Mouse (Mus musculus): ENCODE measurements around the gene Tfpt. TPM values are rescaled to one million over a fixed set of nuclear protein-coding genes. Genes with fewer than 3 reads are reported as not detected.
"Not testable (repeated sequence)": the region's sequence is repeated elsewhere in the genome, so short reads cannot be mapped to it uniquely, and the experiment has no call there.

The Tfpt gene
- total and polyA plus RNA-seq, 3 experiments = 38.2 to 44.0 (median 40.2) TPM

DNA sequence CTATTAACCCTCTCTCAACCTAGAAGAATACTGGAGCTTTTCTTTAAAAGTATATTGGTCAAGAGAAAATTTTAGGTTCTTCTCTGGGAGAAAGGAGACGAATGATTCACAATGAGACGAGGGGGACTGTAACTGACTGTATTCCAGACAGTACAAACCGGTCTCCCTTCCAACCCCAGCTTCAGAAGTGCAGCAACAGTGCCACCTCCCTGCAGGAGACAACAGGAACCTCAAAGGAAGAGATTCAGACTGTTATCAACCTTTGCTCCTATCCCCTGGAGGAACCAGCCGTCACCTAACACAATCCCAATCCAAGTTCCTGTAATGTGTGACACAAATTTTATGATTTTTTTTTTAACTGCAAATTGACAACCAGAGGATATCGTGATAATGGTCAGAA lies 55.5 kb downstream of the Tfpt start:
- ATAC-seq (ENCODE audit: extremely low read depth, insufficient number of reproducible peaks, low FRiP score, poor library complexity, severe bottlenecking) (no peak), DNase-seq (ENCODE audit: low spot score) (no peak)
- Histone ChIP-seq H3K27me3 (ENCODE audit: insufficient read depth, low read length) (no peaks in the 10 kb centered on the region), H3K4me1 (ENCODE audit: insufficient read depth, low read depth, low read length) (no peaks in the 10 kb centered on the region), H3K36me3 (replicated peaks) (no peaks in the 10 kb centered on the region), H3K4me3 (ENCODE audit: low read depth, low read length) (no peak overlapping the region), H3K9me3 (replicated peaks) (no peaks in the 10 kb centered on the region)
- TF ChIP-seq GATA2 (IDR thresholded peaks at IDR 0.05; ENCODE audit: borderline replicate concordance, low read depth, low read length) = no peak
- no peak for TF ChIP-seq POLR2AphosphoS5 (IDR thresholded peaks at IDR 0.05; ENCODE audit: insufficient replicate concordance, low read depth, low read length)
- no peak for TF ChIP-seq CTCF (IDR thresholded peaks at IDR 0.05; ENCODE audit: low read depth, low read length)
- no peak for TF ChIP-seq GATA1 (IDR thresholded peaks at IDR 0.05; ENCODE audit: borderline replicate concordance, low read length)
- TF ChIP-seq TAL1 (conservative IDR thresholded peaks at IDR 0.05; ENCODE audit: low read depth, low read length) = no peak

GRCm38 (mm10) chr7:3571847-3572246 lies 57.9 kb downstream of the Tfpt start:
- ATAC-seq (ENCODE audit: extremely low read depth, insufficient number of reproducible peaks, low FRiP score, poor library complexity, severe bottlenecking) = peak; percentile 22; the same call in 1 of the 2 replicates
- DNase-seq (ENCODE audit: low spot score) = no peak
- TF ChIP-seq GATA1 (IDR thresholded peaks at IDR 0.05; ENCODE audit: borderline replicate concordance, low read length) (no peak), POLR2AphosphoS5 (IDR thresholded peaks at IDR 0.05; ENCODE audit: insufficient replicate concordance, low read depth, low read length) (no peak), CTCF (IDR thresholded peaks at IDR 0.05; ENCODE audit: low read depth, low read length) (no peak), GATA2 (IDR thresholded peaks at IDR 0.05; ENCODE audit: borderline replicate concordance, low read depth, low read length) (no peak), TAL1 (conservative IDR thresholded peaks at IDR 0.05; ENCODE audit: low read depth, low read length) (no peak)

GRCm38 (mm10) chr7:3570580-3570979 lies 59.1 kb downstream of the Tfpt start:
- not testable (repeated sequence) for H3K27me3 ChIP-seq (ENCODE audit: insufficient read depth, low read length); H3K9me3 ChIP-seq (replicated peaks); H3K36me3 ChIP-seq (replicated peaks); DNase-seq (ENCODE audit: low spot score); H3K4me1 ChIP-seq (ENCODE audit: insufficient read depth, low read depth, low read length); H3K4me3 ChIP-seq (ENCODE audit: low read depth, low read length); ATAC-seq (ENCODE audit: extremely low read depth, insufficient number of reproducible peaks, low FRiP score, poor library complexity, severe bottlenecking)

More at GRCm38 (mm10) chr7:3571847-3572246, 57.9 kb downstream of the Tfpt start:
- Histone ChIP-seq H3K36me3 (replicated peaks) (no peaks in the 10 kb centered on the region), H3K4me3 (ENCODE audit: low read depth, low read length) (no peak overlapping the region), H3K9me3 (replicated peaks) (no peaks in the 10 kb centered on the region), H3K4me1 (ENCODE audit: insufficient read depth, low read depth, low read length) (no peaks in the 10 kb centered on the region), H3K27me3 (ENCODE audit: insufficient read depth, low read length) (no peaks in the 10 kb centered on the region)

Other genes starting within 250 kb of the Tfpt start
- not detected in 2 replicates for gene Cacng8, start 239.2 kb downstream of the Tfpt start, total RNA-seq (2014; fragmentation: Nextera tagmentation)
- gene Cacng8, start 239.2 kb downstream of the Tfpt start, total RNA-seq (2017) = not detected in 2 replicates
- not detected in 2 replicates for gene Cacng8, start 239.2 kb downstream of the Tfpt start, polyA plus RNA-seq (2012)
- gene Cacng6, start 205.7 kb downstream of the Tfpt start, total RNA-seq (2014; fragmentation: Nextera tagmentation) = not detected in 2 replicates
- gene Cacng6, start 205.7 kb downstream of the Tfpt start, total RNA-seq (2017) = 0.11 TPM in 1 of 2 replicates, not detected in the other
- not detected in 2 replicates for gene Cacng6, start 205.7 kb downstream of the Tfpt start, polyA plus RNA-seq (2012)
- gene Tarm1, start 127.3 kb downstream of the Tfpt start, total RNA-seq (2014; fragmentation: Nextera tagmentation) = not detected in 2 replicates
- gene Tarm1, start 127.3 kb downstream of the Tfpt start, total RNA-seq (2017) = 1.3 TPM in 2 replicates
- not detected in 2 replicates for gene Tarm1, start 127.3 kb downstream of the Tfpt start, polyA plus RNA-seq (2012)
- gene Oscar, start 13.8 kb downstream of the Tfpt start, total RNA-seq (2014; fragmentation: Nextera tagmentation) = not detected in 2 replicates
- gene Oscar, start 13.8 kb downstream of the Tfpt start, total RNA-seq (2017) = 0.05 and 0.06 TPM in 2 replicates
- gene Oscar, start 13.8 kb downstream of the Tfpt start, polyA plus RNA-seq (2012) = not detected in 2 replicates
- gene Ndufa3, start 12.6 kb downstream of the Tfpt start, total RNA-seq (2014; fragmentation: Nextera tagmentation) = 179 and 192 TPM in 2 replicates
- 234 and 290 TPM in 2 replicates for gene Ndufa3, start 12.6 kb downstream of the Tfpt start, total RNA-seq (2017)
- gene Ndufa3, start 12.6 kb downstream of the Tfpt start, polyA plus RNA-seq (2012) = 18.5 and 18.9 TPM in 2 replicates
- gene Prpf31, start 56 bp upstream of the Tfpt start, total RNA-seq (2014; fragmentation: Nextera tagmentation) = 34.4 and 43.3 TPM in 2 replicates
- 97.9 and 104 TPM in 2 replicates for gene Prpf31, start 56 bp upstream of the Tfpt start, total RNA-seq (2017)
- gene Prpf31, start 56 bp upstream of the Tfpt start, polyA plus RNA-seq (2012) = 52.6 and 59.2 TPM in 2 replicates
- 245 and 285 TPM in 2 replicates for gene Cnot3, start 15.3 kb upstream of the Tfpt start, total RNA-seq (2014; fragmentation: Nextera tagmentation)
- 13.9 and 20.7 TPM in 2 replicates for gene Cnot3, start 15.3 kb upstream of the Tfpt start, total RNA-seq (2017)
- gene Cnot3, start 15.3 kb upstream of the Tfpt start, polyA plus RNA-seq (2012) = 506 and 556 TPM in 2 replicates
- 8.2 and 9.0 TPM in 2 replicates for gene Leng1, start 35.9 kb upstream of the Tfpt start, total RNA-seq (2014; fragmentation: Nextera tagmentation)
- gene Leng1, start 35.9 kb upstream of the Tfpt start, total RNA-seq (2017) = 7.6 and 7.7 TPM in 2 replicates
- 10.4 and 11.0 TPM in 2 replicates for gene Leng1, start 35.9 kb upstream of the Tfpt start, polyA plus RNA-seq (2012)
- 14.7 and 16.2 TPM in 2 replicates for gene Tmc4, start 47.6 kb upstream of the Tfpt start, total RNA-seq (2014; fragmentation: Nextera tagmentation)
- 4.6 and 5.5 TPM in 2 replicates for gene Tmc4, start 47.6 kb upstream of the Tfpt start, total RNA-seq (2017)
- gene Tmc4, start 47.6 kb upstream of the Tfpt start, polyA plus RNA-seq (2012) = 1.4 and 1.8 TPM in 2 replicates
- 7.8 and 8.4 TPM in 2 replicates for gene Tsen34, start 62.9 kb upstream of the Tfpt start, total RNA-seq (2014; fragmentation: Nextera tagmentation)
- gene Tsen34, start 62.9 kb upstream of the Tfpt start, total RNA-seq (2017) = 17.0 and 28.6 TPM in 2 replicates
- 70.3 and 100 TPM in 2 replicates for gene Tsen34, start 62.9 kb upstream of the Tfpt start, polyA plus RNA-seq (2012)
- 36.2 and 38.0 TPM in 2 replicates for gene Mboat7, start 63.6 kb upstream of the Tfpt start, total RNA-seq (2014; fragmentation: Nextera tagmentation)
- gene Mboat7, start 63.6 kb upstream of the Tfpt start, total RNA-seq (2017) = 20.6 and 21.3 TPM in 2 replicates
- gene Mboat7, start 63.6 kb upstream of the Tfpt start, polyA plus RNA-seq (2012) = 57.0 and 67.4 TPM in 2 replicates
- 1,085 and 1,090 TPM in 2 replicates for gene Rps9, start 74.1 kb upstream of the Tfpt start, total RNA-seq (2014; fragmentation: Nextera tagmentation)
- 2,177 and 2,187 TPM in 2 replicates for gene Rps9, start 74.1 kb upstream of the Tfpt start, total RNA-seq (2017)
- gene Rps9, start 74.1 kb upstream of the Tfpt start, polyA plus RNA-seq (2012) = 598 and 1,340 TPM in 2 replicates
- 0.53 and 0.63 TPM in 2 replicates for gene Pirb, start 90.5 kb upstream of the Tfpt start, total RNA-seq (2014; fragmentation: Nextera tagmentation)
- 7.8 and 8.9 TPM in 2 replicates for gene Pirb, start 90.5 kb upstream of the Tfpt start, total RNA-seq (2017)
- gene Pirb, start 90.5 kb upstream of the Tfpt start, polyA plus RNA-seq (2012) = 0.12 and 0.18 TPM in 2 replicates
- 0.53 TPM in 1 of 2 replicates, not detected in the other for gene Gm15448, start 195.8 kb upstream of the Tfpt start, total RNA-seq (2014; fragmentation: Nextera tagmentation)
- 0.87 and 1.5 TPM in 2 replicates for gene Gm15448, start 195.8 kb upstream of the Tfpt start, total RNA-seq (2017)
- gene Gm15448, start 195.8 kb upstream of the Tfpt start, polyA plus RNA-seq (2012) = not detected in 2 replicates
- 0.83 TPM in 1 of 2 replicates, not detected in the other for gene Pira2, start 215.1 kb upstream of the Tfpt start, total RNA-seq (2014; fragmentation: Nextera tagmentation)
- gene Pira2, start 215.1 kb upstream of the Tfpt start, total RNA-seq (2017) = 0.76 and 0.99 TPM in 2 replicates
- not detected in 2 replicates for gene Pira2, start 215.1 kb upstream of the Tfpt start, polyA plus RNA-seq (2012)

All from G1E (cell line).